Mouse (Mus musculus) lung, embryonic 14.5 days (tissue): ENCODE measurements around the gene Baiap2. TPM values are rescaled to one million over a fixed set of nuclear protein-coding genes. Genes with fewer than 3 reads are reported as not detected.

Experiments
- ATAC-seq: fragments of 200-750 bp; cut with Nextera tagmentation; 2 replicates; pipeline ENCODE4 v1.8.0; 2017; ENCODE audit warnings: mild to moderate bottlenecking, moderate TSS enrichment, moderate library complexity; ENCODE audit not compliant: insufficient read depth
- DNase-seq: peaks from one replicate; pipeline ENCODE4 v3.0.0-alpha.2; 2015
- H3K27ac ChIP-seq: fragments of 300-500 bp; sonication (generic); 2 replicates; pipeline ENCODE4 v1.5.1; 2014; ENCODE audit warnings: low read depth, mild to moderate bottlenecking, moderate library complexity
- H3K27me3 ChIP-seq: fragments of 300-500 bp; sonication (generic); 2 replicates; pipeline ENCODE4 v1.6.1; 2014; ENCODE audit warnings: low read length, control low read depth; ENCODE audit not compliant: insufficient read depth
- H3K36me3 ChIP-seq: fragments of 300-500 bp; sonication (generic); 2 replicates; pipeline ENCODE4 v1.6.1; 2014; ENCODE audit warnings: control low read depth; ENCODE audit not compliant: insufficient read depth
- H3K4me1 ChIP-seq: fragments of 300-500 bp; sonication (generic); 2 replicates; pipeline ENCODE4 v1.6.1; 2014; ENCODE audit warnings: antibody characterized with exemption, control low read depth; ENCODE audit not compliant: insufficient read depth
- H3K4me2 ChIP-seq: fragments of 300-500 bp; sonication (generic); 2 replicates; pipeline ENCODE4 v1.6.1; 2014; ENCODE audit warnings: mild to moderate bottlenecking
- H3K4me3 ChIP-seq: fragments of 300-500 bp; sonication (generic); 2 replicates; pipeline ENCODE4 v1.5.1; 2014; ENCODE audit warnings: low read depth, low read length
- H3K9ac ChIP-seq: fragments of 300-500 bp; sonication (generic); 2 replicates; pipeline ENCODE4 v1.6.1; 2014
- H3K9me3 ChIP-seq: fragments of 300-500 bp; sonication (generic); 2 replicates; pipeline ENCODE4 v1.6.1; 2016; ENCODE audit warnings: low read depth, low read length, control low read depth
- CTCF ChIP-seq: IDR thresholded peaks from 2 replicates; pipeline ENCODE4 v1.5.1; 2016; ENCODE audit warnings: antibody characterized with exemption, low read depth
- WGBS: fragments of 180-500 bp; shearing (Covaris S2); extraction: QIAGEN DNeasy Blood & Tissue Kit; methylation state at CpG from one replicate; pipeline ENCODE4 v1.1.7; 2014; 5-methylcytosine and 5-hydroxymethylcytosine counted together
- polyA plus RNA-seq: library from polyadenylated mRNA; unstranded; fragments of >200 nt; fragmentation: Nextera tagmentation; extraction: Ambion mirVana; gene quantifications from 2 replicates; pipeline ENCODE4 v1.2.1, GENCODE M21; 2014

Gene Baiap2
- polyA plus RNA-seq, 1 experiment from 2014 or later, result 20.4 TPM

GRCm38 (mm10) chr11:119947426-119947825 is 4.9 kb downstream of the Baiap2 start:
- Histone ChIP-seq H3K36me3 (no peaks in the 10 kb centered on the region), H3K9me3 (no peaks in the 10 kb centered on the region), H3K4me1 (peaks cover 21% of the 10 kb centered on the region), H3K9ac (no peak overlapping the region), H3K4me2 (no peak overlapping the region), H3K4me3 (no peak overlapping the region), H3K27ac (no peak overlapping the region), H3K27me3 (no peaks in the 10 kb centered on the region)
- no peak for ATAC-seq
- TF ChIP-seq CTCF, result no peak
- DNase-seq, result no peak
- 97% methylated on average over 1 of the region's 1 CpGs for WGBS

- Histone ChIP-seq H3K4me1 (peaks cover 26% of the 10 kb centered on the region), H3K36me3 (no peaks in the 10 kb centered on the region), H3K9me3 (no peaks in the 10 kb centered on the region), H3K9ac (no peak overlapping the region), H3K4me2 (no peak overlapping the region), H3K27ac (no peak overlapping the region), H3K4me3 (no peak overlapping the region), H3K27me3 (no peaks in the 10 kb centered on the region)
- 0 out of 2 replicates have a peak, but pooled peaks have one; percentile 19 for TF ChIP-seq CTCF
- DNase-seq (no peak), ATAC-seq (no peak)
- WGBS, result 44% methylated on average over 2 of the region's 2 CpGs
Observed at GRCm38 (mm10) chr11:119947897-119948296, 5.3 kb downstream of the Baiap2 start.

- H3K4me1 ChIP-seq, result peaks cover 30% of the 10 kb centered on the region
- H3K9me3 ChIP-seq, result no peaks in the 10 kb centered on the region
- H3K36me3 ChIP-seq, result no peaks in the 10 kb centered on the region
- no peak overlapping the region for H3K4me3 ChIP-seq
- H3K9ac ChIP-seq, result no peak overlapping the region
- no peak overlapping the region for H3K27ac ChIP-seq
- no peak for TF ChIP-seq CTCF
- no peak for ATAC-seq
- WGBS, result 63% methylated on average over 4 of the region's 4 CpGs
- H3K4me2 ChIP-seq, result no peak overlapping the region
- no peaks in the 10 kb centered on the region for H3K27me3 ChIP-seq
- DNase-seq, result no peak
Observed at GRCm38 (mm10) chr11:119948305-119948704, 5.7 kb downstream of the Baiap2 start.

GRCm38 (mm10) chr11:119948803-119949202 is 6.2 kb downstream of the Baiap2 start:
- no peaks in the 10 kb centered on the region for H3K36me3 ChIP-seq
- TF ChIP-seq CTCF, result no peak
- H3K4me1 ChIP-seq, result peaks cover 33% of the 10 kb centered on the region
- DNase-seq, result no peak
- H3K27ac ChIP-seq, result no peak overlapping the region
- no peak overlapping the region for H3K4me3 ChIP-seq
- 85% methylated on average over 2 of the region's 2 CpGs for WGBS
- H3K4me2 ChIP-seq, result no peak overlapping the region
- no peaks in the 10 kb centered on the region for H3K9me3 ChIP-seq
- no peak overlapping the region for H3K9ac ChIP-seq
- no peak for ATAC-seq
- no peaks in the 10 kb centered on the region for H3K27me3 ChIP-seq

DNA sequence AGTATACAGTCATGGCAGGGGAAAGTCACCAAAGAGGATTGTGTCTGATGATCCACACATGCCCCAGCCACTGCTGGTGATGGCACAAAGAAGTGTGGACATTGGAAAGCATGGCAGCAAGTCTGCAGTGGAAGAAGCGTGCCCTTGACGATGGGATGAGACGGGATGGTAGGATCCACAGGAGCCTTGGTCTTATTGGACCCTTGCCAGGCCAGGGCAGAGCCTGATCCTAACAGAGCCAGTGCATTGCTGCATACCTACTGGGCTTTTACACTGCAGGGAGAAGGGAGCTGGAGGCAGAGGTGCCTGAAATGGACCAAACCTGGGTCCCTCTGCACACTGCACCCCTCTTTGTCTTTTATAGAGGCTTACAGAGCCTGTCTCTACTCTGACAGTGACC is 8.0 kb downstream of the Baiap2 start:
- H3K36me3 ChIP-seq, result no peaks in the 10 kb centered on the region
- H3K27me3 ChIP-seq, result no peaks in the 10 kb centered on the region
- WGBS, result 90% methylated on average over 3 of the region's 3 CpGs
- no peak for TF ChIP-seq CTCF
- no peak overlapping the region for H3K9ac ChIP-seq
- H3K9me3 ChIP-seq, result no peaks in the 10 kb centered on the region
- no peak overlapping the region for H3K4me2 ChIP-seq
- peaks cover 38% of the 10 kb centered on the region for H3K4me1 ChIP-seq
- DNase-seq (no peak), ATAC-seq (no peak)
- no peak overlapping the region for H3K27ac ChIP-seq
- no peak overlapping the region for H3K4me3 ChIP-seq

GRCm38 (mm10) chr11:119951326-119951725 is 8.8 kb downstream of the Baiap2 start:
- ATAC-seq, result no peak
- no peak overlapping the region for H3K4me2 ChIP-seq
- peaks cover 40% of the 10 kb centered on the region for H3K4me1 ChIP-seq
- no peaks in the 10 kb centered on the region for H3K27me3 ChIP-seq
- no peak for DNase-seq
- 86% methylated on average over 6 of the region's 6 CpGs for WGBS
- no peak for TF ChIP-seq CTCF
- no peak overlapping the region for H3K4me3 ChIP-seq
- H3K9me3 ChIP-seq, result no peaks in the 10 kb centered on the region
- H3K9ac ChIP-seq, result no peak overlapping the region
- no peaks in the 10 kb centered on the region for H3K36me3 ChIP-seq
- H3K27ac ChIP-seq, result no peak overlapping the region

DNA sequence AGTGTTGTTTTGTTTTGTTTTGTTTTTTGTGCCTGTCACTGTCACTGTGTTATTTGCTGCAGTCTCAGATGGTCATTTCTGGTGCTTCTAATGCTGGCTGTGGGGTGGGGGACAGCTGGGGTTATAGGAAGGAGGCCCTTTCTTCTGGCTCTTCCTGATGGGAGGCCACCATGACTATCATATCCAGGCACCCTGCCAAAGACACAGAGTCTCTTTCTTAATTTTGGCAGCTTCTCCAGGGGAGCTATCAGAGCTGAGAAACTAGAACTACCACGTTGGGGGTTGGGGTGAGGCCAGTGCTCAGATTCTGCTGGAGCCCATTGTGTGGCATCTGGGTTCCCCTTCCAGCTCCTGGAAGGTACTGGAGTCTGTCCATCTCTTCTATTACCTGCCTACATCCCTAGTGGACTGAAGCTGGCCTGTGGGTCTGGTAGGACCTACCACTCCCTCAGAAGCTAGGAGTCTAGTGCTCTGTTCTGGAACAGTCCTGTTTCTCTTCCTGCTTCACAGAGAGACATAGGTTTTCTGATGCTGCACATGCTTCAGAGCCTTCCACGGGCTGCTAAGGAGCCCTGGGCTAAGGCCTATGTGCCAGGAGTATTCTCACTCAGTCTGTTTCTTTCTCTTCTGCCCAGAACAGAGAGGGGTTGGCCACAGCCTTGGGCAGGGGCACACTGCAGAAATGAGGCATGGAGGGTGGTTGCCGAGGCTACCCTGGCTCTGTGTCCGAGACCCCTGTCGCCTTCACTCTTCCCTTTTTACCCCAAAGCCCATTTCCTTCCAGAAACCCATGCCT is 10.1 kb downstream of the Baiap2 start:
- no peak for TF ChIP-seq CTCF
- Histone ChIP-seq H3K9me3 (no peaks in the 10 kb centered on the region), H3K27ac (peak overlapping the region; percentile 66), H3K4me2 (peak overlapping the region; percentile 23; the same call in 1 of the 2 replicates), H3K4me1 (peaks cover 40% of the 10 kb centered on the region), H3K4me3 (no peak overlapping the region), H3K36me3 (no peaks in the 10 kb centered on the region), H3K9ac (peak overlapping the region; percentile 1; the same call in 1 of the 2 replicates), H3K27me3 (no peaks in the 10 kb centered on the region)
- 53% methylated on average over 5 of the region's 5 CpGs for WGBS
- ATAC-seq, result peak; percentile 57
- peak; percentile 92 for DNase-seq
